Mouse (Mus musculus): Measurements from ENCODE around the gene Prap1. TPM values are rescaled to one million over a fixed set of nuclear protein-coding genes. Genes with fewer than 3 reads are reported as not detected.
A peak's percentile ranks its signal among the peaks of the same experiment; 100 is the strongest.

Prap1 gene
- polyA plus RNA-seq (2015; fragmentation: Nextera tagmentation; extraction: Ambion mirVana) = 9.5 TPM in 1 of 2 replicates, not detected in the other

DNA sequence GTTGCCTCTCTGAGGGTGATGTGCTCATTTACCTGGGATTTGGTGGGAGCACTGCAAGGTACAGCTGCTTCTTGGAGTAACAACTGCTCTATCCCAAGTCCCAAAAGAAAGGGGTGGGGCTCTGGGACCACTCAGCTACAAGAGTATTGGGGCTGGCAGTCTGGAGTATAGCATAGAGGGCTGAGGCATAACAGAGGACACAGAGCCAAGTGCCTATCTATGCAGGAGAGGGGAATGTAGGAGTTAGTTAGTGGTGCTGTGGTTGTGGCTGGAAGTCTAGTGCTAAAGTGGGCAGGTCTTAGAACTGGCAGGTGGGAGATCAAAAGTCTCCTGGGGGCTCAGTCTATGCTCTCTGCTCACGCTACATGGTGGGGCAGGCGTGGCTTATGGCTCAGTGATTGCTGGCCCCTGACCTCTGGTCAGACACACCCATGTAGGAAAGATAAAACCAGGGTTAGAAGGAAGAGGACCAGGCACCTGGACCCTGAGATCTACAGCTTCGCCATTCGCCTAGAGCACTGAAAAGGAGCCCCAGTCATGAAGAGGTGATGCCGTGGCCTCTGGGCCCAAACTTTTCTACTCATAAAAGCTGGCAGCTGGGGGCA lies at the start of gene Prap1:
Prap1 (plus strand) TSS at position 472 of the 605 bp plus-strand sequence.
- ATAC-seq (ENCODE audit: low read depth) = no peak
- 53% methylated on average over 5 of the region's 5 CpGs for WGBS (ENCODE audit: insufficient replicate concordance)
- Histone ChIP-seq H3K4me2 (ENCODE audit: low read depth, low read length) (no peak within 1 kb of the TSS), H3K9ac (ENCODE audit: low read depth, low read length) (no peak within 1 kb of the TSS), H3K4me3 (ENCODE audit: low read depth, low read length) (no peak within 1 kb of the TSS), H3K27me3 (ENCODE audit: control insufficient read depth, insufficient read depth, low read depth, low read length) (no peaks in the 10 kb centered on the region), H3K27ac (ENCODE audit: low read length) (no peak within 1 kb of the TSS), H3K36me3 (ENCODE audit: control insufficient read depth, insufficient read depth) (no peaks in the 10 kb centered on the region), H3K4me1 (ENCODE audit: control insufficient read depth, low read depth, low read length) (no peaks in the 10 kb centered on the region), H3K9me3 (replicated peaks; ENCODE audit: control insufficient read depth, low read length) (no peaks in the 10 kb centered on the region)

DNA sequence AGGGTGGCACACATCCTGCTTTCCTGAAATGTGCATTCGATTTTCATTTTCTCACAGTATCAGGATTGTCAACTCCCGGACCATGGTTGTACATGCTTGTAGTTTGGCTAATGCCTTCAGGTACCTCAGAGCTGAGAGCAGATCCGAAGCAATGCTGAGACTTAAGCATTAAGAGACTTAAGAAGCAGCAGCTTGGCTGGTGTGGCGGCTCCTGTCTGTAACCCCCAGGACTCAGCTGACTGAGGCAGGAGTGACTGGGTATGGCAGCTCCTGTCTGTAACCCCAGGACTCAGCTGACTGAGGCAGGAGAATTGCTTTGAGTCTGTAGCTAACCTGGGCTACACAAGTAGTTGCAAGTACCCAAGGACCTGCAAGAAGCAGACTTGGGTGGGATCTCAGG lies 47.6 kb upstream of the Prap1 start:
- Histone ChIP-seq H3K4me1 (ENCODE audit: control insufficient read depth, low read depth, low read length) (peaks cover 4% of the 10 kb centered on the region), H3K27ac (ENCODE audit: low read length) (no peak overlapping the region), H3K4me3 (ENCODE audit: low read depth, low read length) (no peak overlapping the region), H3K27me3 (ENCODE audit: control insufficient read depth, insufficient read depth, low read depth, low read length) (peaks cover 55% of the 10 kb centered on the region), H3K9ac (ENCODE audit: low read depth, low read length) (no peak overlapping the region), H3K4me2 (ENCODE audit: low read depth, low read length) (no peak overlapping the region), H3K36me3 (ENCODE audit: control insufficient read depth, insufficient read depth) (no peaks in the 10 kb centered on the region), H3K9me3 (replicated peaks; ENCODE audit: control insufficient read depth, low read length) (no peaks in the 10 kb centered on the region)
- no peak for ATAC-seq (ENCODE audit: low read depth)
- WGBS (ENCODE audit: insufficient replicate concordance) = 53% methylated on average over 4 of the region's 4 CpGs

GRCm38 (mm10) chr7:140047811-140048311 lies 45.3 kb upstream of the Prap1 start:
- Histone ChIP-seq H3K36me3 (ENCODE audit: control insufficient read depth, insufficient read depth) (no peaks in the 10 kb centered on the region), H3K4me3 (ENCODE audit: low read depth, low read length) (peak overlapping the region; percentile 18), H3K4me2 (ENCODE audit: low read depth, low read length) (0 out of 2 replicates have a peak overlapping the region, but pooled peaks have one; percentile 1), H3K27me3 (ENCODE audit: control insufficient read depth, insufficient read depth, low read depth, low read length) (peaks cover 73% of the 10 kb centered on the region), H3K9me3 (replicated peaks; ENCODE audit: control insufficient read depth, low read length) (no peaks in the 10 kb centered on the region), H3K9ac (ENCODE audit: low read depth, low read length) (no peak overlapping the region), H3K27ac (ENCODE audit: low read length) (no peak overlapping the region), H3K4me1 (ENCODE audit: control insufficient read depth, low read depth, low read length) (peaks cover under 1% of the 10 kb centered on the region; the same call in 1 of the 2 replicates)
- ATAC-seq (ENCODE audit: low read depth) = no peak
- under 1% methylated on average over 33 of the region's 33 CpGs for WGBS (ENCODE audit: insufficient replicate concordance)

GRCm38 (mm10) chr7:140048361-140049114 lies 44.7 kb upstream of the Prap1 start, which contains the start of gene Msx3:
Msx3 (minus strand) TSS chr7:140049089.
- Histone ChIP-seq H3K9me3 (replicated peaks; ENCODE audit: control insufficient read depth, low read length) (no peaks in the 10 kb centered on the region), H3K4me3 (ENCODE audit: low read depth, low read length) (peak within 1 kb of the TSS; percentile 39), H3K4me1 (ENCODE audit: control insufficient read depth, low read depth, low read length) (no peaks in the 10 kb centered on the region; the same call in 1 of the 2 replicates), H3K27me3 (ENCODE audit: control insufficient read depth, insufficient read depth, low read depth, low read length) (peaks cover 73% of the 10 kb centered on the region), H3K9ac (ENCODE audit: low read depth, low read length) (no peak within 1 kb of the TSS), H3K36me3 (ENCODE audit: control insufficient read depth, insufficient read depth) (no peaks in the 10 kb centered on the region), H3K4me2 (ENCODE audit: low read depth, low read length) (peak within 1 kb of the TSS; percentile 52), H3K27ac (ENCODE audit: low read length) (no peak within 1 kb of the TSS)
- 2% methylated on average over 56 of the region's 56 CpGs for WGBS (ENCODE audit: insufficient replicate concordance)
- 0 out of 2 replicates have a peak, but pooled peaks have one; percentile 16 for ATAC-seq (ENCODE audit: low read depth)

GRCm38 (mm10) chr7:140049115-140049689 lies 44.0 kb upstream of the Prap1 start:
- H3K36me3 ChIP-seq (ENCODE audit: control insufficient read depth, insufficient read depth) = no peaks in the 10 kb centered on the region
- peaks cover 73% of the 10 kb centered on the region for H3K27me3 ChIP-seq (ENCODE audit: control insufficient read depth, insufficient read depth, low read depth, low read length)

GRCm38 (mm10) chr7:140054124-140054523 lies 39.1 kb upstream of the Prap1 start:
- no peaks in the 10 kb centered on the region for H3K9me3 ChIP-seq (replicated peaks; ENCODE audit: control insufficient read depth, low read length)
- peaks cover 68% of the 10 kb centered on the region for H3K27me3 ChIP-seq (ENCODE audit: control insufficient read depth, insufficient read depth, low read depth, low read length)

More at GRCm38 (mm10) chr7:140049115-140049689, 44.0 kb upstream of the Prap1 start:
- Histone ChIP-seq H3K27ac (ENCODE audit: low read length) (no peak overlapping the region), H3K4me3 (ENCODE audit: low read depth, low read length) (peak overlapping the region; percentile 39), H3K4me2 (ENCODE audit: low read depth, low read length) (peak overlapping the region; percentile 52), H3K4me1 (ENCODE audit: control insufficient read depth, low read depth, low read length) (no peaks in the 10 kb centered on the region; the same call in 1 of the 2 replicates), H3K9ac (ENCODE audit: low read depth, low read length) (no peak overlapping the region), H3K9me3 (replicated peaks; ENCODE audit: control insufficient read depth, low read length) (no peaks in the 10 kb centered on the region)
- ATAC-seq (ENCODE audit: low read depth) = no peak
- WGBS (ENCODE audit: insufficient replicate concordance) = 2% methylated on average over 34 of the region's 34 CpGs

GRCm38 (mm10) chr7:140057413-140058407 lies 35.5 kb upstream of the Prap1 start:
- Histone ChIP-seq H3K4me3 (ENCODE audit: low read depth, low read length) (peak overlapping the region; percentile 19), H3K4me2 (ENCODE audit: low read depth, low read length) (peak overlapping the region; percentile 24), H3K27ac (ENCODE audit: low read length) (no peak overlapping the region), H3K9me3 (replicated peaks; ENCODE audit: control insufficient read depth, low read length) (no peaks in the 10 kb centered on the region), H3K27me3 (ENCODE audit: control insufficient read depth, insufficient read depth, low read depth, low read length) (peaks cover 74% of the 10 kb centered on the region), H3K9ac (ENCODE audit: low read depth, low read length) (no peak overlapping the region), H3K4me1 (ENCODE audit: control insufficient read depth, low read depth, low read length) (no peaks in the 10 kb centered on the region), H3K36me3 (ENCODE audit: control insufficient read depth, insufficient read depth) (no peaks in the 10 kb centered on the region)
- ATAC-seq (ENCODE audit: low read depth) = no peak
- 4% methylated on average over 53 of the region's 53 CpGs for WGBS (ENCODE audit: insufficient replicate concordance)

More at GRCm38 (mm10) chr7:140054124-140054523, 39.1 kb upstream of the Prap1 start:
- Histone ChIP-seq H3K4me1 (ENCODE audit: control insufficient read depth, low read depth, low read length) (no peaks in the 10 kb centered on the region; the same call in 1 of the 2 replicates), H3K4me2 (ENCODE audit: low read depth, low read length) (no peak overlapping the region), H3K36me3 (ENCODE audit: control insufficient read depth, insufficient read depth) (no peaks in the 10 kb centered on the region), H3K4me3 (ENCODE audit: low read depth, low read length) (no peak overlapping the region), H3K9ac (ENCODE audit: low read depth, low read length) (no peak overlapping the region), H3K27ac (ENCODE audit: low read length) (no peak overlapping the region)
- no peak for ATAC-seq (ENCODE audit: low read depth)
- WGBS (ENCODE audit: insufficient replicate concordance) = 51% methylated on average over 4 of the region's 4 CpGs

- Histone ChIP-seq H3K4me3 (ENCODE audit: low read depth, low read length) (no peak overlapping the region), H3K9ac (ENCODE audit: low read depth, low read length) (no peak overlapping the region), H3K4me1 (ENCODE audit: control insufficient read depth, low read depth, low read length) (no peaks in the 10 kb centered on the region), H3K27ac (ENCODE audit: low read length) (no peak overlapping the region), H3K4me2 (ENCODE audit: low read depth, low read length) (no peak overlapping the region), H3K36me3 (ENCODE audit: control insufficient read depth, insufficient read depth) (no peaks in the 10 kb centered on the region), H3K27me3 (ENCODE audit: control insufficient read depth, insufficient read depth, low read depth, low read length) (peaks cover 74% of the 10 kb centered on the region), H3K9me3 (replicated peaks; ENCODE audit: control insufficient read depth, low read length) (no peaks in the 10 kb centered on the region)
- 22% methylated on average over 7 of the region's 7 CpGs for WGBS (ENCODE audit: insufficient replicate concordance)
- no peak for ATAC-seq (ENCODE audit: low read depth)
These were observed 34.7 kb upstream of the Prap1 start for GRCm38 (mm10) chr7:140058528-140058927.

Data from liver, embryonic 16.5 days (tissue).